Mouse (Mus musculus) hindlimb bud, embryonic 11.5 days (tissue): Measurements from ENCODE around the gene Snurf.

Experiments used
- DNase-seq: peaks from one replicate; pipeline ENCODE4 v3.0.0-alpha.2; 2012; ENCODE audit warnings: low read depth, low spot score; ENCODE audit errors: extremely low spot score

The Snurf gene

GRCm38 (mm10) chr7:60004606-60005330 lies at the start of gene Snurf, which contains the start of gene Gm38393:
TSS of gene Snurf (minus strand) at chr7:60005049.
TSS of gene Gm38393 (minus strand) at chr7:60005064.
- no peak for DNase-seq

- DNase-seq, result no peak
Observed at GRCm38 (mm10) chr7:60047481-60048201, 42.8 kb upstream of the Snurf start.

- DNase-seq, result no peak
Observed at GRCm38 (mm10) chr7:60013186-60013585, 8.3 kb upstream of the Snurf start.

DNA sequence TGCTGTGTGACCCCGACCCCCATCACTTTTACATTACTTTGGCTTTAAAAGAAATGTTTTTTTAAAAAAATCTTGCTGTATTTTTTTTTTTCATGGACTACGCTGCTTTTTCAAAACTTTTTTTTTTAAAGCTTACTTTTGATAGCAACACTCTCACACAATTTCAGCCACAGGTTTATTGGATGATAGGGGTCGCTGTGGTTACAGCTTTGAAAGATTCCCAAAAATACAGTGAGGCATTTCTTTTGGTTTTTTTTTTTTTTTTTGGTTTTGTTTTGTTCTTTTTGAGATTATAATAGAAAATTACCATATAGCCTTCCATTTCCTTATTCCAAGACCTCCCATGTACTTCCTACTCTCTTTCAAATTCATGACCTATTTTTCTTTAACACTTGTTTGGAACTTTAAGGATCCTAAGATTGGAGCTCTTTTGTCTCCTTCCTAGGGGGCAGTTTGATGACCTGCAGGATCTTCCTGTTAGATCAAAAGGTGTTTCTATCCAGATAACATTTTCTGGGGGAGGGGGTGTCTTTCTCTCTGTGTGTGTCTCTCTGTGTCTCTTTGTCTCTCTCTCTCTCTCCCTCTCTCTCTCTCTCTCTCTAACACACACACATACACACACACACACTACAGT lies 3.0 kb upstream of the Snurf start:
- no peak for DNase-seq

GRCm38 (mm10) chr7:60006262-60006661 lies 1.4 kb upstream of the Snurf start:
- DNase-seq, result no peak

DNA sequence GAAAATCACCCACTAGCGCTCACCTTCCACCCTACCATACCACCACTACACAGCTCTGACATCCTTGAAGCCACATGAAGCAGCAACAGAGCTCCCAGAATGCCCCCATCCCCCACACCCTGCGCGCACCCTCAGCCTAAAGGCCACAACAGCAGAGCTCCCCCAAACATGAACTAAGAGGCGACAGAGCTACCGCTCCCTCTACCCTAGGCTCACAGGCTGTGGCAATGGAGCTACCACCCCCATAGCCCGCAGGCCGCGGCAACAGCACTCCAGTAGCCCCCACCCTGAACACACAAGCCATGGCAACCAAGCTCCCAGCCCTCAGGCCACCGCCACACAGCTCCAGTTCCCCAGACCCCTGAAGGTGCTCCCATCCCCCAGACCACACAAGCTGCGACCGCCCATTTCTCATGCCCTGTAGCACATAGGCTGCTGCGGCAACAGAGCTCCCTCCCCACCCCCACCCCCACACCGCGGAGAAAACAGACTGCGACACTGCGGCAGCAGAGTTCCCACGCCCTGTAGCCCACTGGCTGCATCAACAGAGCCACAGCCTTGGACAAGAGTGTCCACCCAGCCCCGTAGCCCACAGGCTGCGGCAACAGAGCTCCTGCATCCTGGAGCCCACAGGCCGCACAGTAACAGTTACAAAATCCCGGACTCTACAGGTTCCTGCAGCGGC lies 786 bp downstream of the Snurf start:
- DNase-seq, result no peak

GRCm38 (mm10) chr7:60003006-60003865 lies 1.6 kb downstream of the Snurf start:
- no peak for DNase-seq

GRCm38 (mm10) chr7:59978646-59979045 lies 26.2 kb downstream of the Snurf start:
- DNase-seq, result no peak
